Comparison of ENCODE assay signal across 1 mouse cellular context in the genomic region with DNA sequence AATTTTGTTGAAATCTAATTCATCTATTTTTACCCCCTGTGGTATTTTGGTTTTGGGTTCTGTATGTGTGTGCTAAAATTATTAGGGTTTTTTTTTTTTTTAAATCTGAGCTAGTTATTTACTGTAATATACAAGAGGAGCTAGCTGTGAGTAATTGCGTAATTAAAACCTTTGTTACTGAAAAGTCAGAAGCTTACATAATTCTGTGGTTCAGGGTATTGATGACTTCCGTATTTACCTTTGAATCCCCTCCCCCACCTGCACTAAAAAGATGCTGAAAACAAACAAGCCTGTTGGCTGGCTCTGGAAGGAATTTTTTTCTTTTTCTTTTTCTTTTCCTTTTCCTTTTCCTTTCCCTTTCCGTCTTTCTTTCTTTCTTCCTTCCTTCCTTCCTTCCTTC.
TF ChIP-seq lines count a peak whose summit lies in the region.

No protein-coding gene starts in this region.

TF ChIP-seq in CH12.LX, 34 proteins besides CTCF, POLR2A, EP300 and RAD21 (continued from another document):
- TF ChIP-seq E2F4 (IDR thresholded peaks at IDR 0.05; ENCODE audit: insufficient replicate concordance, low read depth, low read length) (no peak), TBP (conservative IDR thresholded peaks at IDR 0.05; ENCODE audit: low read depth, low read length) (no peak), MEF2A (IDR thresholded peaks at IDR 0.05; ENCODE audit: borderline replicate concordance, low read depth, low read length) (no peak), SIN3A (IDR thresholded peaks at IDR 0.05; ENCODE audit: low read length) (no peak), ETS1 (conservative IDR thresholded peaks at IDR 0.05; ENCODE audit: low read depth, low read length) (0 out of 2 replicates have a peak, but pooled peaks have one; percentile 8), POLR2AphosphoS2 (IDR thresholded peaks at IDR 0.05; ENCODE audit: low read depth, low read length) (no peak), UBTF (IDR thresholded peaks at IDR 0.05; ENCODE audit: low read depth, low read length) (no peak), NRF1 (IDR thresholded peaks at IDR 0.05; ENCODE audit: low read depth, low read length) (no peak), JUN (IDR thresholded peaks at IDR 0.05; ENCODE audit: insufficient read depth, low read depth, low read length) (no peak), CHD2 (IDR thresholded peaks at IDR 0.05; ENCODE audit: low read length) (0 out of 2 replicates have a peak, but pooled peaks have one; percentile 26), GABPA (IDR thresholded peaks at IDR 0.05; ENCODE audit: insufficient replicate concordance, low read depth, low read length) (0 out of 2 replicates have a peak, but pooled peaks have one; percentile 12), NELFE (IDR thresholded peaks at IDR 0.05; ENCODE audit: low read depth, low read length) (no peak), USF2 (conservative IDR thresholded peaks at IDR 0.05; ENCODE audit: low read depth, low read length) (no peak), KAT2A (IDR thresholded peaks at IDR 0.05; ENCODE audit: insufficient replicate concordance, low read length) (no peak)
TF ChIP-seq in CH12.LX: peak in this region for 4.
